Mouse (Mus musculus) cerebellum, adult 11-12 months (tissue): ENCODE results near the gene Bcl2l15.
"Not testable (repeated sequence)": the region's sequence is repeated elsewhere in the genome, so short reads cannot be mapped to it uniquely, and the experiment has no call there.

Experiments used
- DNase-seq: peaks from one replicate; pipeline ENCODE4 v3.0.0; 2022

Bcl2l15 gene

GRCm38 (mm10) chr3:103832426-103832825 lies at the start of gene Bcl2l15:
TSS of gene Bcl2l15 (plus strand) at chr3:103832601.
- DNase-seq, result no peak

- no peak for DNase-seq
These were observed 49.4 kb upstream of the Bcl2l15 start for GRCm38 (mm10) chr3:103782844-103783609.

- DNase-seq, result no peak
These were observed 45.2 kb upstream of the Bcl2l15 start for GRCm38 (mm10) chr3:103787225-103787624.

GRCm38 (mm10) chr3:103789096-103789495 lies 43.3 kb upstream of the Bcl2l15 start:
- DNase-seq, result no peak

GRCm38 (mm10) chr3:103789891-103790345 lies 42.5 kb upstream of the Bcl2l15 start:
- DNase-seq, result peak; percentile 46

GRCm38 (mm10) chr3:103790346-103791145 lies 41.9 kb upstream of the Bcl2l15 start:
- DNase-seq, result peak; percentile 58

GRCm38 (mm10) chr3:103791230-103792110 lies 40.9 kb upstream of the Bcl2l15 start, which contains the start of gene Hipk1:
TSS of gene Hipk1 (minus strand) at chr3:103791563.
- DNase-seq, result peak; percentile 95

GRCm38 (mm10) chr3:103792111-103792406 lies 40.3 kb upstream of the Bcl2l15 start:
- not testable (repeated sequence) for DNase-seq

GRCm38 (mm10) chr3:103792566-103792965 lies 39.8 kb upstream of the Bcl2l15 start:
- DNase-seq, result no peak

- DNase-seq, result no peak
These were observed 36.0 kb upstream of the Bcl2l15 start for GRCm38 (mm10) chr3:103796389-103796788.

- DNase-seq, result no peak
These were observed 32.9 kb upstream of the Bcl2l15 start for GRCm38 (mm10) chr3:103799507-103799906.

- peak; percentile 86 for DNase-seq
These were observed 30.5 kb upstream of the Bcl2l15 start for GRCm38 (mm10) chr3:103801631-103802531.

- DNase-seq, result no peak
These were observed 29.5 kb upstream of the Bcl2l15 start for GRCm38 (mm10) chr3:103802861-103803260.

- no peak for DNase-seq
These were observed 26.7 kb upstream of the Bcl2l15 start for GRCm38 (mm10) chr3:103805671-103806070.

- peak; percentile 89 for DNase-seq
These were observed 23.3 kb upstream of the Bcl2l15 start, which contains the start of the genes Dclre1b, Ap4b1 and Gm43064 for GRCm38 (mm10) chr3:103808891-103809798. TSS of gene Dclre1b (minus strand) at chr3:103809444. TSS of gene Ap4b1 (plus strand) at chr3:103809520. TSS of gene Gm43064 (plus strand) at chr3:103809573.

GRCm38 (mm10) chr3:103809799-103810150 lies 22.6 kb upstream of the Bcl2l15 start:
- DNase-seq, result no peak

- DNase-seq, result no peak
These were observed 21.4 kb upstream of the Bcl2l15 start for GRCm38 (mm10) chr3:103810967-103811366.

- no peak for DNase-seq
These were observed 4.9 kb upstream of the Bcl2l15 start for GRCm38 (mm10) chr3:103827548-103827947.

GRCm38 (mm10) chr3:103829036-103829435 lies 3.4 kb upstream of the Bcl2l15 start:
- DNase-seq, result no peak

- DNase-seq, result not testable (repeated sequence)
These were observed 1.7 kb upstream of the Bcl2l15 start for GRCm38 (mm10) chr3:103830681-103831080.

- no peak for DNase-seq
These were observed 1.3 kb upstream of the Bcl2l15 start for GRCm38 (mm10) chr3:103831146-103831545.
